Mouse (Mus musculus) ovary, postnatal 10 days (tissue): ENCODE data around the gene Clk4.
A peak's percentile ranks its signal among the peaks of the same experiment; 100 is the strongest.

ENCODE experiments used
- DNase-seq: peaks from one replicate; pipeline ENCODE4 v3.0.0; 2022; ENCODE audit warnings: low spot score

Clk4 gene

DNA sequence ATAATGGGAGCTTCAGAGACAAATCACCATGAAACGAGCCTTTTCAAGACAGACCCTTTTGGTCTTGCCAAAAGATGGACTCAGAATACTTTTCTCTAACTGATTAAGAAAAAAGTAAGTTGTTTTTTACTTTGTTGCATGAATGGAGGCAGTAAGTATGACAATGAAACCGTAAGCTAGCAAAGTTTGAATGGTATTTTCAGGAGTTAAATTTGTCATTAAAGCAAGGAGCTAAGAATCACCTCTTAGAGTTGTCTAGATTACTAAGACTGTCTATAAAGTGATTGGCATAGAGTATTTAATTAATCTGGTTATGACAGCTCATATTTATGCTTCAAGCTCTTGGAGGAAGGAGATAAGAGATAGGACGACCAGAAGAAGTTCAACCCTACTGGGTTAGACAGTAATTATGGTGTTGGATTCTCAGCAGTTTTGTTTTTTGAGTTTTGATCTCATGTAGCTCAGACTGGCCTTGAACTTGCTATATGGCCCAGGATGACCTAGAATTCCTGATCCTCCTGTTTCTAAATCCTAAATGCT is at the start of gene Clk4:
Gene Clk4, plus strand, starts transcription at position 51 of the 540 bp plus-strand sequence.
- no peak for DNase-seq

DNA sequence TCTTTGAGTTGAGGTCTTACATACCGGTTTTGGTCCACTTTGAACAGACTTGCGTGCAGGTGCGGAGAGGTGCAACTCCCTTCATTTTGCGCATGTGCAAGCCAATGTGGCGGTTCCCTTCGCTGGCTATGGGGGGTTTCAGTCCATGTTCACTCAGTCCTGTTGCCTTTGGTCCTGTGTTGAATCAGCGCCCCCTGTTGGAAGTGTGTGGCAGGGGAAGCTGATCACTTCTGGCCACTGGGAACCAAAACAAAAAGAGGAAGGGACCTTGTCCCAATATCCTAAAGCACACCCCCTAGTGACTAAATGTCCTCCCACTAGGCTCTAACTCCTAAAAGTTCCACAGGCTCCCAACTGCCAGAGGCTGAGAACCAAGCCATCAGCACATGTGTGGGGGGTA is 47.5 kb upstream of the Clk4 start:
- DNase-seq = no peak

DNA sequence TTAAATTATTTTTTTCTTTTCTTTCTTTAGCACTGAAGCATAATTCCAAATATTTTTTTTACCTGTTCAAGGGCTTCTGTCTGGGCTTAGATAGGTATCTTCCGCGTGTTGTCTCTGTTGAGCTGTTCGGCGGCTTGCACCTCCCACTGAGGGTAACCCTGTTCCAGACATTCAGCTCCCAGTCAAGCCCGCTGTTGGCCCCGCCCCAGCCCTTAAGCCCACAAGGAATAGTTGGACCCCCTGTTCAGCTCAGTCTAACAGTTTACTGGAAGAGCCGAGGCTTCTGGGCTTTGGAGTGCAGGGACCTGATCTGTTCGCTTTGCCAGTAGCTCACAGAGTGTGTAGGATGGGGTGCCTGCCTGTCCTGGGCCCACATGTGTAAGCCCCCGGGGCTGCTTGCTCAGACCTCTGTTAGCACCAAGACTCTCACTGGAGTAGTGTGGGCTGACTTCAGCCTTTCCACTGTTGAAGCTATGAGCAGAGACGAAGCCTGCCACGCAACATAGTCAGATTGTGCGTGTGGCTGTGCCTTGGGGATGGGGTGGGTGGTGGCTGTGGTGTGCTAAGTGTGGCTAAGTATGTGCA is 42.0 kb upstream of the Clk4 start:
- DNase-seq = no peak

- DNase-seq = no peak
Measured at GRCm38 (mm10) chr11:51220308-51220707, 41.2 kb upstream of the Clk4 start, which contains the start of gene Gm12569. Gm12569 (plus strand) TSS chr11:51220473.

DNA sequence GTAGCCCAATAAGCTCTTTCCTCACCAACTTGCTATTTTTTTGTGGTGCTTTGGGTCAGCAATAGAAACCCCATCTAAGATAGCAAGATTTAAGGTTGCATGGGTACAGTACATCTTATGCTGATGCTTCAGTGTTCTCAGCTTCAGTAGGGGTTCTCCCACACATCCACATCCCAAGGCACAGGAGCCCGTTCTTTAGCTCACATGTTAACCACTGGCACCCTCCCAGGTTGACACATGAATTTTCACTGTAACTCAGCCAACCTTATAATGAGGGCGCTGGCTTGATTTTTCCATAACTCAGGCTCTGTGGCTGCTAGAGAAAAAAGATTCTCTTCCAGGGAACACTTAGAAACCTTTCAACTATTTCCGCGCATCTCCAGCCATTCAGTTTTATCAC is 34.4 kb upstream of the Clk4 start:
- no peak for DNase-seq

- DNase-seq = no peak
Measured at GRCm38 (mm10) chr11:51234626-51235025, 26.9 kb upstream of the Clk4 start.

DNA sequence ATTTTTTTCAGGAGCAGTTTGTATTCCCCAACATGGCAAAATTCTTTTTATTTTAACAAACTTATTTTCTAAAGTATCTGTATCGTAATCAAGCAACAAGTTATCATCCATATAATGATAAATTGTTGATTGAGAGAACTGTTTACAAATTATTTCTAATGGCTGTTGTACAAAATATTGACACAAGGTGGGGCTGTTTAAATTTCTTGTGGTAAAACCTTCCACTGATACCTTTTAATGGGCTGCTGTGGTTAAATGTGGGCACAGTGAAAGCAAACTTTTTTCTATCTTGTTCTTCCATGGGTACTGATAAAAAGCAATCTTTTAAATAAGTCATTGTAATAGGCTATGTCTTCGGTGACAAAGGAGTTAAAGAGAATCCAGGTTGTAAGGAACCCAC is 18.6 kb upstream of the Clk4 start:
- no peak for DNase-seq

DNA sequence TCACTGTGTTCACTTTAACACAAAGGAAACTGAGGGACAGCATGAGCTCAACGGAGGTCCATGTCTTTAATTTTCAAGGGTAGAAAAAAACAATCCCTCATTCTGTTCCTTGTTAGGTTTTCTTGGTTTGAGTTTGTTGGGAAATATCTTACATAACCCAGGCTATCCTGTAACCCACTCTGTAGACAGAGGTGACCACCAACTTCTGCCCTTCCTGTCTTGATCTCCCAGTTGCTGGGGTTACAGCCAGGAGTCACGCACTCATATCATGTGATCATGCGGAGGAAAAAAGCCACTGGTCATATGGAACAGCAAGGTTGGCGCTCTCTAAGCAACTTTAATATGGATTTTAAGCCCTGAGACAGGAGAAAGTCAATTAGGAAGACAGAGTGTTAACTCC is 4.5 kb upstream of the Clk4 start:
- DNase-seq = no peak

- DNase-seq = peak; percentile 95
Measured at GRCm38 (mm10) chr11:51262342-51263285, 1.1 kb downstream of the Clk4 start, which contains the start of gene BC049762. BC049762 (minus strand) TSS chr11:51263046.

DNA sequence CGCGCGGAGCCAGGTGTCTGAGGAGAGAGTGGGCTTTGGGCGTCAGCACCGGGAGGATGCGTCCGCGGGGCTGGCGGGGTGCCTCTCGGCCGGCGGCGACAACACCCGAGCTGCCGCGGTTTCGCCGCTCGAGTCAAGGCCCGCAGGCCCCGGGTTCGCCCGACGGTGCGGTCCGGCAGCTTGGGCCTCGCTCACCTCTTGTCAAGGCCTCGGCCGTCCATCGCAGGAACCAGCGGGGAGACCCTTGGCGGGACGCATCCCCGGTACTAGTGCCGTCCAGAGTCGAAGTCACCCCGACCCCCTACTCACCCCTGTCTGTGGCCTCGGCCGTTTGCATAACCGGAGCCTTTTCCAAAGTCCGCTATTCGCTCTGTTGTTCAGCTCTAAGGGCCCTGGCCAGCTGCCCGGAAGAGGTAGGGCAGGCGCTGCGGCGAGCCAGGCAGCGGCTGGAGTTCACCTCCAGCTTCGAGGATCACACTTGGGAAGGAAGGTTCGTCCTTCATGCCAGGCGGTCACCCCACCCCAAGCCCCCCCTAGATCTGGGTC is 1.8 kb downstream of the Clk4 start:
- DNase-seq = no peak

DNA sequence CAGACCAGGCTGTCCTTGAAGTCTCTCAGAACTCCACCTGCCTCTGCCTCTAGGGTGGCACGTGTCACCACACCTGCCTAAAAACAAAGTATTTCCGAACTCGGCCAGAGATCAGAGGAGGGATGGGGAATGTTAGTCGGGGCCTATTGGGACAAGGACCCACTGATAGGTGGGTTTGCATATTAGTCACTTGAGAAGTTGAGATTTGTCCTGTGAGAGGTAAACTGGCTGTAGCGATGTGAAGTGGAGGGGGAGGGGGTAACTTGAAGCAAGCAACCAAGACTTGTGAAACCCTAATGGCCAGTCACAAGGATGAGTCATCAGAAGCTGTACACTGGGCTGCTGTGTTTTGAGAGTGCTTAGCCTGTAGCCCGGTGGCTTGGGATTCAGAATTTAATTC is 2.8 kb downstream of the Clk4 start:
- DNase-seq = no peak

DNA sequence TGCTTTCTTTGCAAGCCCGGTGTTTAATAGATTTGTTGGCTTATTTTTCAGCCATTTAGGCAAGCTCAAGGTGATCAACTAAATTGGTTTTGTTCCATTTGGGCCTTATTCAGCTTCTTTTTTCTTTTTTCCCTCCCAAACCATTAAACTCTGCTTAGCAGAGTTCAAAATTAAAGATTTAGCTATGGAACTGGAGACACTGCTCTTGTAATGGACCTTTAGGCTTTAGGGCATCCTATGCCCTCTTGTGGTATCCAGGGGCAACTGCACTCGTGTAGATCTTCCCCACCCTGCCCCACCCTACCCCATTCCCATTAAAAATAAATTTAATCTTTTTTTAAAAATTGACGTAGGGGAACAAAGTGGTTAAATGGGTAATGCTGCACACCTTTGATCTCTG is 3.8 kb downstream of the Clk4 start:
- DNase-seq = no peak

DNA sequence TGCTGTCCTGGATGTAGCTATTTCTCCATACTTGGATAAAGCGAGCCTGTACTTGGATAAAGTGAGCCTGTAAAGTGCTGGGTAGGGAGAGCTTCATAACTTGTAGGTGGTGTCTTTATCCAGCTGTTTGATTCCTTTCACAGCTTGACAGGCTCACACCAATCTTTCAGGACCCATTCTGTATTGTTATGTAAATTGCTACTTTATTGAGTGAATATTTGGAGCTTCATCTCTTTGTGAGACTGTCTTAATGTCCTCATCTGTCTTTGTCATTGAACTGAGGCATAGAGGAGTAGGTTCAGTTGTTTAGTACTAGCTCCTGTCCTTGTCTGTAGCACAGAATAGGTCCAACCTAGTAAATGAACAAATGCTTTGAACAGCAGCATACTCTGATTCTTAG is 12.9 kb downstream of the Clk4 start:
- no peak for DNase-seq

GRCm38 (mm10) chr11:51289564-51290041 is 28.1 kb downstream of the Clk4 start, which contains the start of gene Col23a1:
Col23a1 (plus strand) TSS chr11:51289920.
- DNase-seq = peak; percentile 38

DNA sequence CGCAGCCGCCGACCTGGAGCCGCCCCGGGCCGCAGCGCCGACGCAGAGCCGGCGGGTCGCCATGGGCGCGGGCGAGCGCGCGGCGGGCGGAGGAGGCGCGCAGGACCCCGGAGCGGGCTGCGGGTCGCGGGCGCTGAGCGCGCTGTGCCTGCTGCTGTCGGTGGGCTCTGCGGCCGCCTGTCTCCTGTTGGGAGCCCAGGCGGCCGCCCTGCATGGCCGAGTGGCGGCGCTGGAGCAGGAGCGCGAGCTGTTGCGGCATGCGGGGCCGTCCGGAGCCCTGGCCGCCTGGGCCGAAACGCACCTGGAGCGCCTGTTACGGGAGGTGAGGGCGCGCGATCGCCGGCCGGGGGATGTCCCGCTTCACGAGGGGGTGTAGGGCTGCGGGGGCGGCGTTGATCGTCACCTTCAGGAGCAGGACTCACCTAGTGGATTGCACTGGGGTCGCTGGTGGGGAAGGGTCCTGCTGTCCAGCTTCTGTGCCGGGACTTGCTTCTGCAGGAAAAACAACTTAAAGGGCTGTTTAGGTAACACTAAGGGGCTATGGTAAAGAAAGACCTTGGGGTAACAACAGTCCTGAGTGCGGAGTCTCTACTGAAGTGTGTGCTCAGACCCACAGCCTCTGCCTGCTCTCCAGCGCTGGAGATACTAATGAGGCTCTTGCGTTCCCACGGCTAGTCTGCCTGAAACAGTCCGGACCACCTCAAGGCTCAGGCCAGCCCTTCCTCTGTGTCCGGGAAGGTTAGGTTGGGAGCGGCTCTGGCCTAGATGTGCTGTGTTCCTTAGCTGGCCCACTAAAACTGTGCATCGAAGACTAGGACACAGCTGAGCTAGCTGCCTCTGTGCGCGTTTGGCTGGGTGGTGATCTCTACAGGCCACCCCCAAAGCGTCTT is 28.8 kb downstream of the Clk4 start:
- peak; percentile 27 for DNase-seq

DNA sequence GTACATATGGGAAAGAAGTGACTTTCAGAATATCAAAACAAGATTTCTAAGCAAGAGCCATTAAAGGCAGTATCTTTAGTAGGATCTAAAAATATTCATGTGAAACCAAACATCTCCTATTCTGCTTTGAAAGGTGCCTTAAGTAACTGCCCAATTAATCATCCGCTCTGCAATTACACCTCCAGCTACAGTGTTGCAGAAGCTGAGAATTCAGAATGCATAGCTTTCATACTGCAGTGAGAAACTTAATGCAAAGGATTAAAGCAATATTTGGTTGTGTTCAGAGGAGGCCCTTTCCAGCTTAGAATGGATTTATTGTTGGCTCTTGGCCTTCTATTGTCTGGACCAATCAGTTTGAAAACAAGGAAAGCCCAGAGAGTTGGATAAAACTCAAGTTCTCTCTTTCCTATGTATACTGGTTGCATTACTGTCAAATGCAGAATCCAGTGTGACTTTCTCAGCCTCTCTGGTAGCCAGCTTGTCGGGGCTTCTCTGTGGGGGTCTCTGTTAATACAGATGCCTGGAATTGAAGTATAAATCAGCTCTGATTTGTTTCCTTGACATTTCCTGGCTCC is 32.5 kb downstream of the Clk4 start:
- DNase-seq = no peak

- DNase-seq = no peak
Measured at GRCm38 (mm10) chr11:51295742-51296141, 34.2 kb downstream of the Clk4 start.

GRCm38 (mm10) chr11:51298691-51299090 is 37.2 kb downstream of the Clk4 start:
- no peak for DNase-seq

DNA sequence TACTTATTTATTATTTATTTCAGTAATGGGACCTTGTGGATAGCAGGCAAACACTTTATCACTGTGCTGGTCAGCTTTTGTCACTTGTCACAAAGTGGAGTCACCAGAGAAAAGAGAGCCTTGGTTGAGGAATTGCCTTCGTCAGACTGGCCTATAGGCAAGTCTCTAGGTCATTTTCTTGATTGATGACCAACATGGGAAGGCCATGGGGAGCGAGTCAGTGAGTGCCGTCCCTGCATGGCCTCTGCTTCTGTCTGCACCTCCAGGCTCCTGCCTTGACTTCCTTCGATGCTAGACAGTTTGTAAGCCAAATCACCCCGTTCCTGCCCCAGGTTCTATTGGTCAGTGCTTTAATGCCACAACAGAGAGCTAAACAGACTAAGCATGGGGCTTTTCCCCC is 40.9 kb downstream of the Clk4 start:
- no peak for DNase-seq

DNA sequence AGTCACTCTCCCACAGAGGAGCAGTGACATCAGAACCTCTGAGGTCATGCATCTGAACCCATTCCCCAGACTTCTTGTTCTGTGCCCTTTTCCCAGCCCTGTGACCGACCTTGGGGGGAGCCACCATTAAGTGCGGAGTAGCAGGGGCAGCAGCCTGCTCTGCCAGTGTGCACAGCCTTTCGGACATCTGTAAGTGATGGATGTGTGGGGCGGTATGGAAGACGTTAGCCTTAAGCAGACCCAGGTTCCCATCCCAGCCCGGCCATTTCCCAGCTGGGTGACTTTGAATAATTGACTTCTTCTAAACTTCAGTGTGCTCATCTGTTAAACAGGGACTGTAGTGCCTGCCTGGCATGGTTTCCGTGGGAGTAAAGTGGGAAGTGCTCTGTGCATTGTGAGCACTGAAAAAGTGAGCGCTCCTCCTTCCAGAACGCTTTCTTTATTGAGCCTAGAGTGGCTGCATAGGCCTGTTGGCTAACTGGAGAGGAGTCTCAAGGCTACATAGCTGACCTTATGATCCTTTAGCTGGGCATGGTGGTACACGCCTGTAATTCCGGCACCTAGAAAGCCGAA is 42.5 kb downstream of the Clk4 start:
- no peak for DNase-seq

- no peak for DNase-seq
Measured at GRCm38 (mm10) chr11:51308306-51308705, 46.8 kb downstream of the Clk4 start.
